Mouse (Mus musculus) cerebellum, adult 2 months (tissue): ENCODE data around the gene Rtp2.

Source experiments
- CTCF ChIP-seq: fragments of 200-500 bp; IDR thresholded peaks from 2 replicates; pipeline ENCODE4 v1.5.1; 2011; ENCODE audit warnings: low read depth, mild to moderate bottlenecking, control low read depth, low read length, moderate library complexity, borderline replicate concordance; ENCODE audit not compliant: insufficient read depth
- POLR2A ChIP-seq: fragments of 200-500 bp; IDR thresholded peaks from 2 replicates; pipeline ENCODE4 v1.6.1; 2011; ENCODE audit warnings: low read length, control low read depth, borderline replicate concordance; ENCODE audit not compliant: insufficient read depth

DNA sequence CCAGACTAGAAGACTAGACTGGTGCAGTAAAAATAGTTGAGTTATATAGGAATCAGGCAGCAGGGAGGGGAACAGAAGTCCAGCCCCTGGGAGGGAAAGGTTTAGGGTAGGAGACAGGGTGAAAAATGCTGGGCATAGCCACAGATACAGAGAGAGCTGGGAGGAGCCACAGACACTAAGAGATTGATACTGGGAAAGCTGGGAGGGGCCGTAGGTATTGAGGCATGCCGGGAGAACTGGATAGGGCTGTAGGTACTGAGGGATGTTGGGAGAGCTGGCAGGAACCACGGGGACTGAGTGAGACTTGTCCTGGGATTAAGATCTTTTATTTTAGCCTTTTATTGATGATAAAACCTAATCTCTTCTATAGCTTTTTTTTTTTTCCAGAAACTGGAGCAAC is 18.8 kb downstream of the Rtp2 start:
- no peak for TF ChIP-seq POLR2A
- TF ChIP-seq CTCF, result no peak
